ENCODE assay signal across 1 mouse cellular context in the genomic region with DNA sequence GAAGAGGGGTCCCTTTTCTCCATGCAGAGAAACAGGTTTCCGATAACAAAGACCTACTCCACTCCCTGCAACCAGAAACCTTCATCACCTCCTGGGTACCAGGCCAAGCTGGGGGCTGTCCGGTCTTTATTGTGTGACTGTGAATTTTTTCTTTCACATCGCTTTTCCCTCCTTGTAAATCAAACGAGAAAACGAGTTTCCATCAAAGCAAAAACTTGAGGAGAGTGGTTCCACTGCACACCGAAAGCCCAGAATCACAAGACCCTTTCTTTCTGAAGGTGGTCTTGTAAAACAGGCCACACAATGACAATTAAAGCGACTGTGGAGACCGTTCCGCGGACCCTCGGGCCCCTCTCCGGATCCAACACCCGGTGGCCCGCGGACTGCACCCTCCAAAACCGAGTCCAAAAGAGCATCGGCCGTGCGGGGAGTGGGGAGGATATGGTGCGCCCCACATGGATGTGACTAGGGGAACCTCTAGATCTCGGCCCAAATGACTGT.
TF ChIP-seq lines count a peak whose summit lies in the region.

No protein-coding gene starts in this region.

TF ChIP-seq in CH12.LX, 34 proteins besides CTCF, POLR2A, EP300 and RAD21 (continued from another document):
- no peak for TF ChIP-seq GABPA (IDR thresholded peaks at IDR 0.05; ENCODE audit: insufficient replicate concordance, low read depth, low read length)
- no peak for TF ChIP-seq ZC3H11A (IDR thresholded peaks at IDR 0.05; ENCODE audit: low read depth, low read length)
- no peak for TF ChIP-seq JUN (IDR thresholded peaks at IDR 0.05; ENCODE audit: insufficient read depth, low read depth, low read length)
TF ChIP-seq in CH12.LX: peak in this region for 0.
